Mouse (Mus musculus) MEL (cell line): ENCODE results near the gene Prlh. TPM values are rescaled to one million over a fixed set of nuclear protein-coding genes. Genes with fewer than 3 reads are reported as not detected.

Source experiments
- DNase-seq: peaks from one replicate; pipeline ENCODE4 v3.0.0; 2011; ENCODE audit warnings: low read depth, low spot score
- H3K27ac ChIP-seq: 2 replicates; pipeline ENCODE4 v1.5.1; 2012; ENCODE audit warnings: low read depth, mild to moderate bottlenecking, control low read depth, low read length, moderate library complexity; ENCODE audit not compliant: control insufficient read depth
- H3K27me3 ChIP-seq, 2 experiments: fragments of 150-350 bp in 1 of 2; sonication (generic) in 1 of 2; 2 replicates each; pipeline ENCODE4 v1.6.1; 2012; ENCODE audit warnings: low read length in 2 of 2, mild to moderate bottlenecking in 2 of 2, improper control_type of control experiment in 1 of 2, moderate library complexity in 1 of 2; ENCODE audit not compliant: insufficient read depth in 2 of 2, control insufficient read depth in 1 of 2
- H3K36me3 ChIP-seq, 2 experiments: 2 replicates each; pipeline ENCODE4 v1.6.1; 2012 to 2014; ENCODE audit warnings: low read length in 2 of 2, improper control_type of control experiment in 1 of 2, inconsistent platforms in 1 of 2, mild to moderate bottlenecking in 1 of 2; ENCODE audit not compliant: insufficient read depth in 2 of 2, control insufficient read depth in 1 of 2
- H3K4me1 ChIP-seq, 2 experiments: fragments of 150-350 bp in 1 of 2; sonication (generic) in 1 of 2; 2 replicates each; pipeline ENCODE4 v1.6.1; 2012; ENCODE audit warnings: low read length in 2 of 2, improper control_type of control experiment in 1 of 2, mild to moderate bottlenecking in 1 of 2; ENCODE audit not compliant: insufficient read depth in 2 of 2, control insufficient read depth in 1 of 2
- H3K4me3 ChIP-seq, 2 experiments: fragments of 150-350 bp in 1 of 2; sonication (generic) in 1 of 2; 2 replicates each; pipeline ENCODE4 v1.5.1; 2012; ENCODE audit warnings: low read depth in 2 of 2, low read length in 2 of 2, mild to moderate bottlenecking in 2 of 2, moderate library complexity in 2 of 2, control low read depth in 1 of 2, improper control_type of control experiment in 1 of 2; ENCODE audit not compliant: control insufficient read depth in 1 of 2, insufficient read depth in 1 of 2
- H3K79me2 ChIP-seq: 2 replicates; pipeline ENCODE4 v1.6.1; 2012; ENCODE audit warnings: mild to moderate bottlenecking, low read length, moderate library complexity; ENCODE audit not compliant: control insufficient read depth, poor library complexity, insufficient read depth
- H3K9ac ChIP-seq: 2 replicates; pipeline ENCODE4 v1.6.1; 2012; ENCODE audit warnings: low read depth, mild to moderate bottlenecking, control low read depth, low read length, moderate library complexity; ENCODE audit not compliant: control insufficient read depth, poor library complexity, severe bottlenecking
- H3K9me3 ChIP-seq: fragments of 150-350 bp; sonication (generic); replicated peaks from 2 replicates; pipeline ENCODE4 v1.6.1; 2012; ENCODE audit warnings: mild to moderate bottlenecking, low read length, improper control_type of control experiment, moderate library complexity; ENCODE audit not compliant: insufficient read depth
- BHLHE40 ChIP-seq: IDR thresholded peaks from 2 replicates; pipeline ENCODE4 v1.6.1; 2012; ENCODE audit warnings: low read depth, mild to moderate bottlenecking, inconsistent platforms, low read length, improper control_type of control experiment, borderline replicate concordance
- CHD1 ChIP-seq: IDR thresholded peaks from 2 replicates; pipeline ENCODE4 v1.6.1; 2012; ENCODE audit warnings: low read depth, mild to moderate bottlenecking, inconsistent platforms, low read length, improper control_type of control experiment
- CHD2 ChIP-seq: IDR thresholded peaks from 2 replicates; pipeline ENCODE4 v1.6.1; 2011; ENCODE audit warnings: low read length, improper control_type of control experiment
- CTCF ChIP-seq, 3 experiments: IDR thresholded peaks in 2 of 3; conservative IDR thresholded peaks in 1 of 3; 2 replicates each; pipeline ENCODE4 v1.5.1; 2011 to 2012; ENCODE audit warnings: low read length in 3 of 3, low read depth in 2 of 3, mild to moderate bottlenecking in 2 of 3, improper control_type of control experiment in 1 of 3, inconsistent platforms in 1 of 3, mixed read lengths in 1 of 3, moderate library complexity in 1 of 3; ENCODE audit not compliant: control insufficient read depth in 1 of 3, insufficient read depth in 1 of 3, poor library complexity in 1 of 3, severe bottlenecking in 1 of 3
- E2F4 ChIP-seq: IDR thresholded peaks from 2 replicates; pipeline ENCODE4 v1.6.1; 2011; ENCODE audit warnings: low read depth, low read length, improper control_type of control experiment, borderline replicate concordance
- HCFC1 ChIP-seq: IDR thresholded peaks from 2 replicates; pipeline ENCODE4 v1.6.1; 2012; ENCODE audit warnings: low read depth, mild to moderate bottlenecking, inconsistent platforms, low read length, improper control_type of control experiment, moderate library complexity
- JUND ChIP-seq: IDR thresholded peaks from 2 replicates; pipeline ENCODE4 v1.6.1; 2011; ENCODE audit warnings: low read depth, mild to moderate bottlenecking, improper control_type of control experiment, low read length
- KAT2A ChIP-seq: conservative IDR thresholded peaks from 2 replicates; pipeline ENCODE4 v1.6.1; 2012; ENCODE audit warnings: low read depth, low read length, improper control_type of control experiment, inconsistent platforms
- MAZ ChIP-seq: IDR thresholded peaks from 2 replicates; pipeline ENCODE4 v1.6.1; 2012; ENCODE audit warnings: low read depth, mild to moderate bottlenecking, inconsistent platforms, low read length, improper control_type of control experiment
- MEF2A ChIP-seq: IDR thresholded peaks from 2 replicates; pipeline ENCODE4 v1.6.1; 2014; ENCODE audit warnings: low read depth, mild to moderate bottlenecking, inconsistent platforms, low read length, improper control_type of control experiment; ENCODE audit not compliant: poor library complexity, insufficient replicate concordance, severe bottlenecking; ENCODE audit errors: extremely low read depth
- MXI1 ChIP-seq: IDR thresholded peaks from 2 replicates; pipeline ENCODE4 v1.6.1; 2011; ENCODE audit warnings: mild to moderate bottlenecking, low read depth, low read length, improper control_type of control experiment
- NRF1 ChIP-seq: IDR thresholded peaks from 2 replicates; pipeline ENCODE4 v1.6.1; 2014; ENCODE audit warnings: low read depth, mild to moderate bottlenecking, inconsistent platforms, low read length, improper control_type of control experiment, moderate library complexity; ENCODE audit not compliant: poor library complexity, insufficient read depth, severe bottlenecking
- POLR2A ChIP-seq, 2 experiments: IDR thresholded peaks; 2 replicates each; pipeline ENCODE4 v1.6.1; 2011 to 2012; ENCODE audit warnings: low read length in 2 of 2, mild to moderate bottlenecking in 2 of 2, control low read depth in 1 of 2, improper control_type of control experiment in 1 of 2, low read depth in 1 of 2, moderate library complexity in 1 of 2; ENCODE audit not compliant: control insufficient read depth in 1 of 2, insufficient read depth in 1 of 2, poor library complexity in 1 of 2
- RAD21 ChIP-seq: IDR thresholded peaks from 2 replicates; pipeline ENCODE4 v1.6.1; 2011; ENCODE audit warnings: mild to moderate bottlenecking, low read depth, low read length, improper control_type of control experiment
- RCOR1 ChIP-seq: IDR thresholded peaks from 2 replicates; pipeline ENCODE4 v1.6.1; 2012; ENCODE audit warnings: low read depth, mild to moderate bottlenecking, inconsistent platforms, low read length, improper control_type of control experiment
- SIN3A ChIP-seq: IDR thresholded peaks from 2 replicates; pipeline ENCODE4 v1.6.1; 2012; ENCODE audit warnings: low read length, improper control_type of control experiment, inconsistent platforms
- TBP ChIP-seq: IDR thresholded peaks from 2 replicates; pipeline ENCODE4 v1.8.0; 2011; ENCODE audit warnings: low read depth, low read length, improper control_type of control experiment
- TCF12 ChIP-seq: IDR thresholded peaks from 2 replicates; pipeline ENCODE4 v1.6.1; 2014; ENCODE audit warnings: low read depth, mild to moderate bottlenecking, inconsistent platforms, low read length, improper control_type of control experiment, moderate library complexity
- UBTF ChIP-seq: IDR thresholded peaks from 2 replicates; pipeline ENCODE4 v1.6.1; 2012; ENCODE audit warnings: low read depth, mild to moderate bottlenecking, inconsistent platforms, low read length, improper control_type of control experiment, moderate library complexity, borderline replicate concordance; ENCODE audit not compliant: insufficient read depth
- USF1 ChIP-seq: IDR thresholded peaks from 2 replicates; pipeline ENCODE4 v1.6.1; 2014; ENCODE audit warnings: low read depth, mild to moderate bottlenecking, inconsistent platforms, low read length, improper control_type of control experiment, moderate library complexity
- ZKSCAN1 ChIP-seq: IDR thresholded peaks from 2 replicates; pipeline ENCODE4 v1.6.1; 2012; ENCODE audit warnings: low read depth, mild to moderate bottlenecking, inconsistent platforms, low read length, improper control_type of control experiment, moderate library complexity
- ZNF384 ChIP-seq: IDR thresholded peaks from 2 replicates; pipeline ENCODE4 v1.6.1; 2012; ENCODE audit warnings: low read depth, mild to moderate bottlenecking, inconsistent platforms, low read length, improper control_type of control experiment
- polyA plus RNA-seq, 2 experiments: library from polyadenylated mRNA; stranded (reverse) in 1 of 2; unstranded in 1 of 2; fragments of >175 nt in 1 of 2; fragments of >200 nt in 1 of 2; gene quantifications; 2 replicates each; pipeline versions ENCODE4 v1.2.1 to v1.2.4; 2012; ENCODE audit warnings: low replicate concordance in 2 of 2, low read depth in 1 of 2; ENCODE audit not compliant: insufficient read length in 2 of 2, insufficient read depth in 1 of 2, missing spikeins in 1 of 2
- total RNA-seq: library from RNA; depleted of rRNA; stranded (reverse); fragments of 300-350 nt; gene quantifications from 2 replicates; pipeline ENCODE4 v1.2.3, GENCODE M21; 2012

Gene Prlh
- total and polyA plus RNA-seq, 3 experiments = not detected

- peaks cover 0 to 4% of the 10 kb centered on the region in 2 experiments; a peak in 2 of 4 replicates for H3K4me1 ChIP-seq
- no peak overlapping the region for H3K4me3 ChIP-seq
- H3K27ac ChIP-seq = no peak overlapping the region
- no peaks in the 10 kb centered on the region for H3K9me3 ChIP-seq
- TF ChIP-seq UBTF = no peak
- TF ChIP-seq BHLHE40 = no peak
- TF ChIP-seq JUND = no peak
- no peak for TF ChIP-seq TCF12
- no peak for TF ChIP-seq POLR2A (IDR thresholded peaks at IDR 0.05; ENCODE audit: control insufficient read depth in 1 of 2, insufficient read depth in 1 of 2, low read depth in 1 of 2, low read length in 2 of 2, poor library complexity in 1 of 2)
- no peak for TF ChIP-seq TBP
- no peak for TF ChIP-seq HCFC1
- H3K79me2 ChIP-seq = no peaks in the 10 kb centered on the region
- H3K9ac ChIP-seq = no peak overlapping the region
- H3K36me3 ChIP-seq = no peaks in the 10 kb centered on the region
- DNase-seq = no peak
- H3K27me3 ChIP-seq = no peaks in the 10 kb centered on the region
These were observed 23.1 kb downstream of the Prlh start for GRCm38 (mm10) chr1:90975960-90976359.

- H3K27me3 ChIP-seq = no peaks in the 10 kb centered on the region; a peak in 2 of 4 replicates
- H3K9me3 ChIP-seq = no peaks in the 10 kb centered on the region
- TF ChIP-seq ZNF384 (no peak), MXI1 (no peak), MEF2A (no peak)
- TF ChIP-seq, all 39 proteins: peak for 0
- Histone ChIP-seq H3K4me3 (no peak overlapping the region), H3K79me2 (no peaks in the 10 kb centered on the region), H3K27ac (no peak overlapping the region), H3K36me3 (no peaks in the 10 kb centered on the region), H3K4me1 (no peaks in the 10 kb centered on the region), H3K9ac (no peak overlapping the region)
- no peak for DNase-seq
These were observed 27.9 kb downstream of the Prlh start for GRCm38 (mm10) chr1:90980638-90981330.

GRCm38 (mm10) chr1:90981346-90981745, 28.4 kb downstream of the Prlh start:
- H3K4me1 ChIP-seq = no peaks in the 10 kb centered on the region
- no peaks in the 10 kb centered on the region for H3K9me3 ChIP-seq
- H3K27me3 ChIP-seq = no peaks in the 10 kb centered on the region; a peak in 2 of 4 replicates
- DNase-seq = no peak
- no peaks in the 10 kb centered on the region for H3K79me2 ChIP-seq
- H3K9ac ChIP-seq = no peak overlapping the region
- TF ChIP-seq UBTF (no peak), USF1 (no peak), E2F4 (no peak), MEF2A (no peak), CHD2 (no peak), CHD1 (no peak), SIN3A (no peak), NRF1 (no peak), JUND (no peak), CTCF (IDR thresholded peaks at IDR 0.05 in 2 of 3, conservative IDR thresholded peaks at IDR 0.05 in 1 of 3; ENCODE audit: control insufficient read depth in 1 of 3, insufficient read depth in 1 of 3, low read depth in 2 of 3, low read length in 3 of 3, poor library complexity in 1 of 3, severe bottlenecking in 1 of 3) (no peak), RCOR1 (no peak), ZKSCAN1 (no peak), MAZ (no peak), RAD21 (no peak), KAT2A (no peak)
- H3K36me3 ChIP-seq = no peaks in the 10 kb centered on the region
- H3K4me3 ChIP-seq = no peak overlapping the region
- H3K27ac ChIP-seq = no peak overlapping the region
